Mouse (Mus musculus): ENCODE measurements around the gene Lpar2.
A peak's percentile ranks its signal among the peaks of the same experiment; 100 is the strongest.

Gene Lpar2

DNA sequence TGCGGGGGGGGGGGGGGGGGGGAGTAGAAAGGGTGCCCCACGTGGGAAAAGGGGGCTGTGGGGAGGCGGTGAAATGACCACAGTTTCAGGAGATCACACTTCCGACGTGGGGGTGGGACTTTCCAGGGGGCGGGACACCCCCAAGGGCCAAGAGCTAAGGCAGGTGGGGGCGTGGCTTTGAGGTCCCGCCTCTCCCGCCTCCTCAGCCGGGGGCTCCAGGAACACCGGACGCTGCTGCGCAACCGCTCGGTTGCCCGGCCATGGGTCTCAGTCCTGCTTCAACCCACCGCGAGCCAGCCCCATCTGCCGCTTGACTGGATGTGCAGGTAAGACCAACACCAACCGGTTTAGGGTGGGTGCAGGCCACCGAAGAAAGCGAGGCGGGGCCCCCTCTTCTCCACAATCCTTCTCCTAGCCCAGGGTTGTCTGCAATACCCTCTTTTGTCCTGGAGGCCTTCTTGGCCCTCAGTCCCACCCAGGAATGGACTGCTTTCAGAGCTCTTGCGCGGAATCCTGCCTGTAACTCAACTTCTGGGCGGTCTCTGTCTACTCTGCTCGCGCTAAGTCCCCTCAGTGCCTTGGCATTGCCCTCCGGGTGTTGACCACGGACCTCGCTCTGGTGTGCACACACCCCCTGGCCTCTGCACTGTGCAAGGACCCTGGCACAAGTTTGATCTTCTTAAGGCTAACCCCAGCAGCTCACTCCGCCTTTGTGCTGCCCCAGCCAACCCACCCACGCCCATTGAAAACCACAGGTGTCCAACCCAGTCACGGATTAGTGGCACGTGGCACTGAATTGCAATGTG lies at the start of gene Lpar2:
Lpar2 (plus strand) TSS at position 44 of the 806 bp plus-strand sequence.
- peak in 1 of 2 experiments; percentile 55 for DNase-seq

DNA sequence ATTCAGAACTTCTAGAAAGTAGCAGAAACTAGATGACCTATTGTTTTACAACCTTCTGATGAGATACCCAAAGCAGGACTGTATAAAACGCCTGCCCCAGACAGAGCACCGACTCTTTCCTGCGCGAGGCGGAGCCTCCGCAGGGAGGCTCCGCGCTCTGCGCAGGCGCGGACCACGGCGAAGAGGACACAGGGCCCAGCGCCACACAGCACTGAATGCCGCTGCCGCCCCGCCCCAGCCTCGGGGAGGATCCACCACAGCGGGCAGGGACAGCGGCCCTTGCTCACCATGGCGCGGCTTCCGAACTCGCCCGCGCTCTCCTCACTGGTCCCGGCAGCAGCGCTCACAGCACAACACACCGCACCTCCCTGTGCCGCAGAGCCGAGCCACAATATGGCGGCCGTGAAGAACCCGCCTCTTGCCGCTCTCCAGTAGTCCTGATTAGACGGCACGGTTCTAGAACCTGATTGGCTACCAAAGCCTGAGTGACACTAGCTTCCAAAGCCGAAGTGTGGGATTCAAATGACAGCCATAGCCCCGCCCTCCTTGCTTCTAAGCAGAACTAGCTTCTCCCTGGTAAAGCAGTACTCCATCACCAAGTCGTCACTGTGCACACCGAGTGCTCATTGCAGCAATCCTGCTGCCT lies 47.6 kb upstream of the Lpar2 start, which contains the start of gene Gm20422:
Gm20422 (minus strand) TSS at position 384 of the 646 bp plus-strand sequence.
- DNase-seq = peak; percentile 90 to 91

DNA sequence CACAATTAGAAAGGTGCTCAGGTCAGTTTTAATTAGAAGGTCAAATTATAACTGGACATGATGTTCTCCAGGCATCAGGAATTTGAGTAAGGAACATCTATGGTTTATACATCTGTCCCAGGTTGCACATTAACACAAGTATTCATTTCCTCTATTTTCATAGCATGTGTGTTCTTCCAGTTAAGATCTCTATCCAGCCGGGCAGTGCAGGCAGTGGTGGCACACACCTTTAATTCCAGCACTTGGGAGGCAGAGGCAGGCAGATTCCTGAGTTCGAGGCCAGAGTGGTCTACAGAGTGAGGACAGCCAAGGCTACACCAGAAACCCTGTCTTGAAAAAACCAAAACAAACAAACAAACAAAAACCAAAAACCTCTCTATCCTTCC lies 47.1 kb upstream of the Lpar2 start:
- DNase-seq = no peak

DNA sequence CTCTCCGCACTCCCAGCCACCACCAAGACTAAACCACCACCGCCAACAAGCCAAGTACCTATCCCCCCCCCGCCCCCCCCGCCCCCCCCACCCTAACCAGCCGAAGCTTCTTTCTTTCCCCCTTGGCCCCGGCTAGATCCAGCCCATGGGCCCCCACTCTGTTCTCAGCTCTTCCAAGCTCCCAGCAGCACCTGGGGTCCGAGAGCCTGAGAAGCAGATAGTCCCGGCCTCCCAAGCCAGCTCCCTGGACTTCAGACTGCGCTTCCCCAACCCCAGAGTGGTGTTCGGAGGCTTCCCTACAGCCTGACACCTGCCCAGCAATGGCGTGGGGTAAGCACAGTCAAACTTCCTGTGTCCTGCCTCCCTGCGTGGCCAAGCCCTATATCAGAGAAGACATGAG lies 45.1 kb upstream of the Lpar2 start:
- no peak for DNase-seq

- no peak for DNase-seq
These were observed 33.1 kb upstream of the Lpar2 start for GRCm38 (mm10) chr8:69789105-69789504.

- peak in 1 of 2 experiments; percentile 2 for DNase-seq
These were observed 32.5 kb upstream of the Lpar2 start for GRCm38 (mm10) chr8:69789731-69790130.

DNA sequence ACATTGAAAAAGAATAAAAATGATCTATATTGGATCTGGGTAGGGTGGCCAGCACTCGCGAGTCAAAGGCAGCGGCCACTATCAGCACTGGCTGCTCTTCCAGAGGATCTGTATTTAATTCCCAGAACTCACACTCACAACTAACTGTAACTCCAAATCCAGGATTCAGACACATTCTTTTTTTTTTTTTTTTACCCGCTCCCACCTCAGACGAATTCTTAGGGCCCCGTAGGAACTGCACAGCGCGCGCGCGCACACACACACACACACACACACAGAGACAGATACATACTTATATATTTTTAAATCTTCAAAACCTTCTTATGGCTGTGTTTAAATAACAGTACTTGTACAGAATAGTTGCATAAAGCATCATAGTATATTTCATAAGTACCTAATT lies 31.9 kb upstream of the Lpar2 start:
- peak in 1 of 2 experiments; percentile 22 for DNase-seq

- peak; percentile 91 to 93 for DNase-seq
These were observed 31.4 kb upstream of the Lpar2 start, which contains the start of the genes Atp13a1 and Zfp866 for GRCm38 (mm10) chr8:69790773-69791367. Gene Atp13a1 (plus strand): TSS chr8:69791163. Gene Zfp866 (minus strand): TSS chr8:69791178.

GRCm38 (mm10) chr8:69791415-69792068 lies 30.7 kb upstream of the Lpar2 start:
- peak in 1 of 2 experiments; percentile 66 for DNase-seq

DNA sequence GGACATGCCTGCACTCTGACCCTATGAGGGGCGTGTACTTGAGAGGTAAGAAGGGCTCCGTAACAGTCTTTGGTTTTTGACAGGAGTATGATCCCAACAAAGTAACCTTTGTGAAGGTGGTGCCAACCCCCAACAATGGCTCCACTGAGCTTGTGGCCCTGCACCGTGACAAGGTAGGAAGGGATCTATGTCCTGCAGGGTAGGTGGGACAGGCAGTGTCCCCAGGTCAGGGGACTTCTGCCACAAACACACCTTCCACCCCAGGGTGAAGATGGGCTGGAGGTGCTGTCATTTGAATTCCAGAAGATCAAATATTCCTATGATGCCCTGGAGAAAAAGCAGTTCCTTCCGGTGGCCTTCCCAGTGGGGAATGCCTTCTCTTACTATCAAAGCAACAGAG lies 28.6 kb upstream of the Lpar2 start:
- no peak for DNase-seq

DNA sequence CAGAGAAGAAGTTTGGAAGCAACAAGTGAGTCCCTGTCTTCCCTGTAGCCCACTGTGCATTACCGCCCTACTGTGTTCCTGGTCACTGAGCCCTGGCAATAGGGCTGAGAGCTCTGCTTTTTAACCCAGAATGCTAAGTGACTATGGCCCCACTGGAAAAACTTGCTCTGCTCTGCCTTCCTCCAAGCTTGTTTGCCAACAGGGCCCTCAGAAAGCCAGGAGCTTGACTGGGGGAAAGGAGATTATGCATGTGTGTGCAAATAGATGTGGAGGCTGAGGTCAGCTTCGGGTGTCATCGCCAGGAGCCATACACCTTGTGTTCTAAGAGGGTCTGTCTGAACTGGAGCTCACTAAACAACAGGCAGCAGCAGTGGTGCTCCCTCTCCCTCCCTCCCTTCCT lies 28.1 kb upstream of the Lpar2 start:
- DNase-seq = no peak

- no peak for DNase-seq
These were observed 27.3 kb upstream of the Lpar2 start for GRCm38 (mm10) chr8:69794901-69795300.

GRCm38 (mm10) chr8:69796721-69797345 lies 25.4 kb upstream of the Lpar2 start:
- DNase-seq = no peak

- no peak for DNase-seq
These were observed 24.6 kb upstream of the Lpar2 start for GRCm38 (mm10) chr8:69797661-69798060.

- no peak for DNase-seq
These were observed 23.0 kb upstream of the Lpar2 start for GRCm38 (mm10) chr8:69799261-69799660.

GRCm38 (mm10) chr8:69799946-69800345 lies 22.3 kb upstream of the Lpar2 start:
- DNase-seq = no peak

- peak in 1 of 2 experiments; percentile 2 for DNase-seq
These were observed 20.4 kb upstream of the Lpar2 start for GRCm38 (mm10) chr8:69801796-69802195.

DNA sequence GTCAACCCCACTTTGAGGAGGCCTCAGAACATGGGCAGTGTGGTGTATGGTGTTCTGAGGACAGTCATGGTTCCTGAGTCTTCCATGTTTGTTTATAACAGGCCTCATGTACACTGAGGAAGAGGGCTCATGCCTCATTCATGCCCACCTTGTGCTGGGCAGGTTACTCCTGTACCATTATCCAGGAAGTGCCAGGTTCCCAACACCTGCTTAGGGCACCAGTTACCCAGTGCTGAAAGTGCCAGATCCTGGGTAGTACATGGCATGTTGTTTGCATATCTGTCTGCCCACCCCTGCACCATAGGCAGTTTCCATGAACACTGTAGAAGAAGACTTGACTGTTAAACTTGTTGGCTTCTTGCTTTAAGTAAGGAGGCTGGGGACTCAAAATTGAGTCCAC lies 20.0 kb upstream of the Lpar2 start:
- peak in 1 of 2 experiments; percentile 2 for DNase-seq

- DNase-seq = peak in 1 of 2 experiments; percentile 4
These were observed 18.9 kb upstream of the Lpar2 start for GRCm38 (mm10) chr8:69803366-69803765.

DNA sequence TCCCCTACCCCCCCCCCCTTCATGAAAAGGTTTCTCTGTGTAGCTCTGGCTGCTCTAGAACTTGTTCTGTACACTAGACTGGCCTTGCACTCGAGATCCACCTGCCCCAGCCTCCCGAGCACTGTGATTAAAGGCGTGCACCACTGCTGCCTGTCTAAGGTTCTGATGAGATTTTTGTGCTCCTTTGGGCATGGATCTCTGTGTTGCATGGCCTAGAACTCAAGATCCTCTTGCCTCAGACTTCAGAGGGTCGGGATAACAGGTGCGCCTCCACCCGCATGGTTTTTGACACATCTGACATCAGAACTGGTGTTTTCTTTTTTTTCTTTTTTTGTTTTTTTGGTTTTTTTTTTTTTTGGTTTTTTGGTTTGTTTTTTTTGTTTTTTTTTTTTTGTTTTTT lies 17.7 kb upstream of the Lpar2 start:
- peak in 1 of 2 experiments; percentile 0 for DNase-seq

GRCm38 (mm10) chr8:69805086-69805485 lies 17.1 kb upstream of the Lpar2 start:
- DNase-seq = peak in 1 of 2 experiments; percentile 1

DNA sequence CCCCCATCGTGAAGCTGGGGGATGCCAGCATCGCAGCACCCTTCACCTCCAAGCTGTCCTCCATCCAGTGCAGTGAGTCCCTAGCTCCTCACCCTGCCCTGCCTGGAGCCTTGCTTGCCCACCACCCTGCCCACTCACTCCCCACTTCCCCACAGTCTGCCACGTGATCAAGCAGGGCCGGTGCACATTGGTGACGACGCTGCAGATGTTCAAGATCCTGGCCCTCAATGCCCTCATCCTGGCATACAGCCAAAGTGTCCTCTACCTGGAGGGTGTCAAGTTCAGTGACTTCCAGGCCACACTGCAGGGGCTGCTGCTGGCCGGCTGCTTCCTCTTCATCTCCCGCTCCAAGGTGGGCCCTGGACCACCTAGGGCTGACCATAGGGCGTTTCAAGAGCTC lies 16.7 kb upstream of the Lpar2 start:
- no peak for DNase-seq
